Mouse (Mus musculus): ENCODE data around the gene Tas2r143. TPM values are rescaled to one million over a fixed set of nuclear protein-coding genes. Genes with fewer than 3 reads are reported as not detected.

The Tas2r143 gene
- polyA plus RNA-seq, 1 experiment: not detected

- TF ChIP-seq CTCF (IDR thresholded peaks at IDR 0.05; ENCODE audit: low read depth, low read length) (no peak), POLR2A (IDR thresholded peaks at IDR 0.05; ENCODE audit: insufficient read depth, low read length) (no peak), EP300 (IDR thresholded peaks at IDR 0.05; ENCODE audit: insufficient read depth, low read depth, low read length) (no peak)
These were observed 41.1 kb upstream of the Tas2r143 start for GRCm38 (mm10) chr6:42358901-42359300.

GRCm38 (mm10) chr6:42359364-42360147 lies 40.5 kb upstream of the Tas2r143 start:
- H3K9me3 ChIP-seq (replicated peaks; ENCODE audit: control insufficient read depth, insufficient read depth, low read length, poor library complexity, severe bottlenecking): no peaks in the 10 kb centered on the region
- H3K4me1 ChIP-seq (ENCODE audit: control insufficient read depth, insufficient read depth, low read length): no peaks in the 10 kb centered on the region
- no peak overlapping the region for H3K27ac ChIP-seq (ENCODE audit: insufficient read depth, low read length)
- no peak overlapping the region for H3K4me3 ChIP-seq (ENCODE audit: low read depth, low read length)
- no peaks in the 10 kb centered on the region for H3K36me3 ChIP-seq (ENCODE audit: control insufficient read depth, insufficient read depth, low read length, poor library complexity, severe bottlenecking)
- no peak overlapping the region for H3K9ac ChIP-seq (ENCODE audit: low read depth, poor library complexity, severe bottlenecking)
- H3K27me3 ChIP-seq (ENCODE audit: control insufficient read depth, insufficient read depth, low read length, poor library complexity, severe bottlenecking): no peaks in the 10 kb centered on the region
- TF ChIP-seq POLR2A (IDR thresholded peaks at IDR 0.05; ENCODE audit: insufficient read depth, low read length) (no peak), CTCF (IDR thresholded peaks at IDR 0.05; ENCODE audit: low read depth, low read length) (no peak), EP300 (IDR thresholded peaks at IDR 0.05; ENCODE audit: insufficient read depth, low read depth, low read length) (no peak)

More at GRCm38 (mm10) chr6:42358901-42359300, 41.1 kb upstream of the Tas2r143 start:
- no peaks in the 10 kb centered on the region for H3K36me3 ChIP-seq (ENCODE audit: control insufficient read depth, insufficient read depth, low read length, poor library complexity, severe bottlenecking)
- H3K27ac ChIP-seq (ENCODE audit: insufficient read depth, low read length): no peak overlapping the region
- no peaks in the 10 kb centered on the region for H3K27me3 ChIP-seq (ENCODE audit: control insufficient read depth, insufficient read depth, low read length, poor library complexity, severe bottlenecking)
- H3K9ac ChIP-seq (ENCODE audit: low read depth, poor library complexity, severe bottlenecking): no peak overlapping the region
- no peaks in the 10 kb centered on the region for H3K4me1 ChIP-seq (ENCODE audit: control insufficient read depth, insufficient read depth, low read length)
- H3K9me3 ChIP-seq (replicated peaks; ENCODE audit: control insufficient read depth, insufficient read depth, low read length, poor library complexity, severe bottlenecking): no peaks in the 10 kb centered on the region
- no peak overlapping the region for H3K4me3 ChIP-seq (ENCODE audit: low read depth, low read length)

GRCm38 (mm10) chr6:42360231-42360840 lies 39.7 kb upstream of the Tas2r143 start:
- no peaks in the 10 kb centered on the region for H3K27me3 ChIP-seq (ENCODE audit: control insufficient read depth, insufficient read depth, low read length, poor library complexity, severe bottlenecking)
- H3K9me3 ChIP-seq (replicated peaks; ENCODE audit: control insufficient read depth, insufficient read depth, low read length, poor library complexity, severe bottlenecking): no peaks in the 10 kb centered on the region
- no peaks in the 10 kb centered on the region for H3K36me3 ChIP-seq (ENCODE audit: control insufficient read depth, insufficient read depth, low read length, poor library complexity, severe bottlenecking)
- no peak overlapping the region for H3K4me3 ChIP-seq (ENCODE audit: low read depth, low read length)
- H3K4me1 ChIP-seq (ENCODE audit: control insufficient read depth, insufficient read depth, low read length): no peaks in the 10 kb centered on the region
- no peak overlapping the region for H3K9ac ChIP-seq (ENCODE audit: low read depth, poor library complexity, severe bottlenecking)
- H3K27ac ChIP-seq (ENCODE audit: insufficient read depth, low read length): no peak overlapping the region
- TF ChIP-seq EP300 (IDR thresholded peaks at IDR 0.05; ENCODE audit: insufficient read depth, low read depth, low read length) (no peak), POLR2A (IDR thresholded peaks at IDR 0.05; ENCODE audit: insufficient read depth, low read length) (no peak), CTCF (IDR thresholded peaks at IDR 0.05; ENCODE audit: low read depth, low read length) (no peak)

- Histone ChIP-seq H3K27ac (ENCODE audit: insufficient read depth, low read length) (no peak overlapping the region), H3K4me3 (ENCODE audit: low read depth, low read length) (no peak overlapping the region), H3K9ac (ENCODE audit: low read depth, poor library complexity, severe bottlenecking) (no peak overlapping the region), H3K36me3 (ENCODE audit: control insufficient read depth, insufficient read depth, low read length, poor library complexity, severe bottlenecking) (no peaks in the 10 kb centered on the region), H3K9me3 (replicated peaks; ENCODE audit: control insufficient read depth, insufficient read depth, low read length, poor library complexity, severe bottlenecking) (no peaks in the 10 kb centered on the region), H3K4me1 (ENCODE audit: control insufficient read depth, insufficient read depth, low read length) (no peaks in the 10 kb centered on the region), H3K27me3 (ENCODE audit: control insufficient read depth, insufficient read depth, low read length, poor library complexity, severe bottlenecking) (no peaks in the 10 kb centered on the region)
- TF ChIP-seq POLR2A (IDR thresholded peaks at IDR 0.05; ENCODE audit: insufficient read depth, low read length) (no peak), EP300 (IDR thresholded peaks at IDR 0.05; ENCODE audit: insufficient read depth, low read depth, low read length) (no peak), CTCF (IDR thresholded peaks at IDR 0.05; ENCODE audit: low read depth, low read length) (no peak)
These were observed 38.8 kb upstream of the Tas2r143 start for GRCm38 (mm10) chr6:42361041-42361895.

GRCm38 (mm10) chr6:42362074-42362473 lies 38.0 kb upstream of the Tas2r143 start:
- Histone ChIP-seq H3K4me1 (ENCODE audit: control insufficient read depth, insufficient read depth, low read length) (no peaks in the 10 kb centered on the region), H3K27ac (ENCODE audit: insufficient read depth, low read length) (no peak overlapping the region), H3K27me3 (ENCODE audit: control insufficient read depth, insufficient read depth, low read length, poor library complexity, severe bottlenecking) (no peaks in the 10 kb centered on the region), H3K4me3 (ENCODE audit: low read depth, low read length) (no peak overlapping the region), H3K9ac (ENCODE audit: low read depth, poor library complexity, severe bottlenecking) (no peak overlapping the region), H3K36me3 (ENCODE audit: control insufficient read depth, insufficient read depth, low read length, poor library complexity, severe bottlenecking) (no peaks in the 10 kb centered on the region), H3K9me3 (replicated peaks; ENCODE audit: control insufficient read depth, insufficient read depth, low read length, poor library complexity, severe bottlenecking) (no peaks in the 10 kb centered on the region)
- TF ChIP-seq CTCF (IDR thresholded peaks at IDR 0.05; ENCODE audit: low read depth, low read length): no peak
- TF ChIP-seq EP300 (IDR thresholded peaks at IDR 0.05; ENCODE audit: insufficient read depth, low read depth, low read length): no peak
- TF ChIP-seq POLR2A (IDR thresholded peaks at IDR 0.05; ENCODE audit: insufficient read depth, low read length): no peak

All from ES-Bruce4 (cell line).